Mouse (Mus musculus): Measurements from ENCODE around the gene Sftpa1. TPM values are rescaled to one million over a fixed set of nuclear protein-coding genes. Genes with fewer than 3 reads are reported as not detected.

Sftpa1 gene
- polyA plus RNA-seq, 1 experiment from 2014 or later: not detected

- WGBS: 74% methylated on average over 6 of the region's 6 CpGs
- H3K36me3 ChIP-seq (ENCODE audit: control insufficient read depth, insufficient read depth, low read length): no peaks in the 10 kb centered on the region
- H3K4me3 ChIP-seq (ENCODE audit: low read depth, low read length): no peak overlapping the region
- no peak overlapping the region for H3K9ac ChIP-seq (ENCODE audit: low read length)
- H3K27me3 ChIP-seq (ENCODE audit: control insufficient read depth, insufficient read depth, low read length): no peaks in the 10 kb centered on the region
- DNase-seq (ENCODE audit: low spot score): no peak
- no peak overlapping the region for H3K4me2 ChIP-seq (ENCODE audit: low read depth, severe bottlenecking)
- ATAC-seq (ENCODE audit: insufficient number of reproducible peaks, low FRiP score, low TSS enrichment, low read depth): no peak
- H3K4me1 ChIP-seq (ENCODE audit: control insufficient read depth, insufficient read depth, low read length): no peaks in the 10 kb centered on the region
- H3K27ac ChIP-seq (replicated peaks; ENCODE audit: low read depth, low read length): no peak overlapping the region
- H3K9me3 ChIP-seq (ENCODE audit: control insufficient read depth, low read length): no peaks in the 10 kb centered on the region
These were observed 14.5 kb downstream of the Sftpa1 start for GRCm38 (mm10) chr14:41146035-41146434.

GRCm38 (mm10) chr14:41146922-41147321 is 15.3 kb downstream of the Sftpa1 start:
- H3K4me1 ChIP-seq (ENCODE audit: control insufficient read depth, insufficient read depth, low read length): no peaks in the 10 kb centered on the region
- no peak overlapping the region for H3K9ac ChIP-seq (ENCODE audit: low read length)
- no peak for DNase-seq (ENCODE audit: low spot score)
- no peak overlapping the region for H3K27ac ChIP-seq (replicated peaks; ENCODE audit: low read depth, low read length)
- ATAC-seq (ENCODE audit: insufficient number of reproducible peaks, low FRiP score, low TSS enrichment, low read depth): no peak
- H3K27me3 ChIP-seq (ENCODE audit: control insufficient read depth, insufficient read depth, low read length): no peaks in the 10 kb centered on the region
- H3K4me3 ChIP-seq (ENCODE audit: low read depth, low read length): no peak overlapping the region
- no peak overlapping the region for H3K4me2 ChIP-seq (ENCODE audit: low read depth, severe bottlenecking)
- H3K36me3 ChIP-seq (ENCODE audit: control insufficient read depth, insufficient read depth, low read length): no peaks in the 10 kb centered on the region
- no peaks in the 10 kb centered on the region for H3K9me3 ChIP-seq (ENCODE audit: control insufficient read depth, low read length)
- WGBS: 93% methylated on average over 3 of the region's 3 CpGs

GRCm38 (mm10) chr14:41147356-41147755 is 15.8 kb downstream of the Sftpa1 start:
- no peaks in the 10 kb centered on the region for H3K9me3 ChIP-seq (ENCODE audit: control insufficient read depth, low read length)
- H3K9ac ChIP-seq (ENCODE audit: low read length): no peak overlapping the region
- H3K27me3 ChIP-seq (ENCODE audit: control insufficient read depth, insufficient read depth, low read length): no peaks in the 10 kb centered on the region
- no peak overlapping the region for H3K4me2 ChIP-seq (ENCODE audit: low read depth, severe bottlenecking)
- no peaks in the 10 kb centered on the region for H3K4me1 ChIP-seq (ENCODE audit: control insufficient read depth, insufficient read depth, low read length)
- H3K36me3 ChIP-seq (ENCODE audit: control insufficient read depth, insufficient read depth, low read length): no peaks in the 10 kb centered on the region
- WGBS: 90% methylated on average over 2 of the region's 2 CpGs
- no peak overlapping the region for H3K27ac ChIP-seq (replicated peaks; ENCODE audit: low read depth, low read length)
- no peak for ATAC-seq (ENCODE audit: insufficient number of reproducible peaks, low FRiP score, low TSS enrichment, low read depth)
- no peak for DNase-seq (ENCODE audit: low spot score)
- no peak overlapping the region for H3K4me3 ChIP-seq (ENCODE audit: low read depth, low read length)

- WGBS: 87% methylated on average over 7 of the region's 7 CpGs
- H3K4me3 ChIP-seq (ENCODE audit: low read depth, low read length): no peak within 1 kb of the TSS
- H3K36me3 ChIP-seq (ENCODE audit: control insufficient read depth, insufficient read depth, low read length): no peaks in the 10 kb centered on the region
- H3K27me3 ChIP-seq (ENCODE audit: control insufficient read depth, insufficient read depth, low read length): no peaks in the 10 kb centered on the region
- no peak within 1 kb of the TSS for H3K9ac ChIP-seq (ENCODE audit: low read length)
- H3K27ac ChIP-seq (replicated peaks; ENCODE audit: low read depth, low read length): no peak within 1 kb of the TSS
- no peak for DNase-seq (ENCODE audit: low spot score)
- no peaks in the 10 kb centered on the region for H3K4me1 ChIP-seq (ENCODE audit: control insufficient read depth, insufficient read depth, low read length)
- H3K4me2 ChIP-seq (ENCODE audit: low read depth, severe bottlenecking): no peak within 1 kb of the TSS
- no peaks in the 10 kb centered on the region for H3K9me3 ChIP-seq (ENCODE audit: control insufficient read depth, low read length)
- no peak for ATAC-seq (ENCODE audit: insufficient number of reproducible peaks, low FRiP score, low TSS enrichment, low read depth)
These were observed 19.8 kb downstream of the Sftpa1 start, which contains the start of gene Mbl1 for GRCm38 (mm10) chr14:41151220-41151898. Gene Mbl1 (plus strand): TSS chr14:41151458.

- Histone ChIP-seq H3K27ac (replicated peaks; ENCODE audit: low read depth, low read length) (no peak overlapping the region), H3K9me3 (ENCODE audit: control insufficient read depth, low read length) (no peaks in the 10 kb centered on the region), H3K9ac (ENCODE audit: low read length) (no peak overlapping the region), H3K4me3 (ENCODE audit: low read depth, low read length) (no peak overlapping the region), H3K36me3 (ENCODE audit: control insufficient read depth, insufficient read depth, low read length) (no peaks in the 10 kb centered on the region), H3K27me3 (ENCODE audit: control insufficient read depth, insufficient read depth, low read length) (no peaks in the 10 kb centered on the region), H3K4me1 (ENCODE audit: control insufficient read depth, insufficient read depth, low read length) (no peaks in the 10 kb centered on the region), H3K4me2 (ENCODE audit: low read depth, severe bottlenecking) (no peak overlapping the region)
- ATAC-seq (ENCODE audit: insufficient number of reproducible peaks, low FRiP score, low TSS enrichment, low read depth) (no peak), DNase-seq (ENCODE audit: low spot score) (no peak)
- 88% methylated on average over 4 of the region's 4 CpGs for WGBS
These were observed 28.5 kb downstream of the Sftpa1 start for GRCm38 (mm10) chr14:41160076-41160475.

- 50% methylated on average over 1 of the region's 1 CpGs for WGBS
- H3K9ac ChIP-seq (ENCODE audit: low read length): no peak overlapping the region
- H3K4me2 ChIP-seq (ENCODE audit: low read depth, severe bottlenecking): no peak overlapping the region
- H3K4me3 ChIP-seq (ENCODE audit: low read depth, low read length): no peak overlapping the region
- H3K9me3 ChIP-seq (ENCODE audit: control insufficient read depth, low read length): no peaks in the 10 kb centered on the region
- H3K36me3 ChIP-seq (ENCODE audit: control insufficient read depth, insufficient read depth, low read length): no peaks in the 10 kb centered on the region
- no peak for ATAC-seq (ENCODE audit: insufficient number of reproducible peaks, low FRiP score, low TSS enrichment, low read depth)
- H3K4me1 ChIP-seq (ENCODE audit: control insufficient read depth, insufficient read depth, low read length): no peaks in the 10 kb centered on the region
- no peaks in the 10 kb centered on the region for H3K27me3 ChIP-seq (ENCODE audit: control insufficient read depth, insufficient read depth, low read length)
- no peak overlapping the region for H3K27ac ChIP-seq (replicated peaks; ENCODE audit: low read depth, low read length)
- DNase-seq (ENCODE audit: low spot score): no peak
These were observed 29.2 kb downstream of the Sftpa1 start for GRCm38 (mm10) chr14:41160743-41161142.

GRCm38 (mm10) chr14:41162663-41163062 is 31.1 kb downstream of the Sftpa1 start:
- no peak overlapping the region for H3K4me2 ChIP-seq (ENCODE audit: low read depth, severe bottlenecking)
- no peaks in the 10 kb centered on the region for H3K27me3 ChIP-seq (ENCODE audit: control insufficient read depth, insufficient read depth, low read length)
- H3K9me3 ChIP-seq (ENCODE audit: control insufficient read depth, low read length): no peaks in the 10 kb centered on the region
- no peak overlapping the region for H3K4me3 ChIP-seq (ENCODE audit: low read depth, low read length)
- H3K4me1 ChIP-seq (ENCODE audit: control insufficient read depth, insufficient read depth, low read length): no peaks in the 10 kb centered on the region
- DNase-seq (ENCODE audit: low spot score) (peak; percentile 57), ATAC-seq (ENCODE audit: insufficient number of reproducible peaks, low FRiP score, low TSS enrichment, low read depth) (no peak)
- 21% methylated on average over 2 of the region's 2 CpGs for WGBS
- H3K27ac ChIP-seq (replicated peaks; ENCODE audit: low read depth, low read length): no peak overlapping the region
- H3K36me3 ChIP-seq (ENCODE audit: control insufficient read depth, insufficient read depth, low read length): no peaks in the 10 kb centered on the region
- H3K9ac ChIP-seq (ENCODE audit: low read length): no peak overlapping the region

GRCm38 (mm10) chr14:41167278-41167677 is 35.7 kb downstream of the Sftpa1 start:
- no peak overlapping the region for H3K27ac ChIP-seq (replicated peaks; ENCODE audit: low read depth, low read length)
- no peaks in the 10 kb centered on the region for H3K9me3 ChIP-seq (ENCODE audit: control insufficient read depth, low read length)
- H3K4me1 ChIP-seq (ENCODE audit: control insufficient read depth, insufficient read depth, low read length): no peaks in the 10 kb centered on the region
- DNase-seq (ENCODE audit: low spot score) (no peak), ATAC-seq (ENCODE audit: insufficient number of reproducible peaks, low FRiP score, low TSS enrichment, low read depth) (no peak)
- WGBS: 64% methylated on average over 5 of the region's 5 CpGs
- no peak overlapping the region for H3K9ac ChIP-seq (ENCODE audit: low read length)
- H3K4me2 ChIP-seq (ENCODE audit: low read depth, severe bottlenecking): no peak overlapping the region
- H3K36me3 ChIP-seq (ENCODE audit: control insufficient read depth, insufficient read depth, low read length): no peaks in the 10 kb centered on the region
- H3K27me3 ChIP-seq (ENCODE audit: control insufficient read depth, insufficient read depth, low read length): no peaks in the 10 kb centered on the region
- H3K4me3 ChIP-seq (ENCODE audit: low read depth, low read length): no peak overlapping the region

GRCm38 (mm10) chr14:41168567-41168966 is 37.0 kb downstream of the Sftpa1 start:
- Histone ChIP-seq H3K4me1 (ENCODE audit: control insufficient read depth, insufficient read depth, low read length) (no peaks in the 10 kb centered on the region), H3K9ac (ENCODE audit: low read length) (no peak overlapping the region), H3K9me3 (ENCODE audit: control insufficient read depth, low read length) (no peaks in the 10 kb centered on the region), H3K27me3 (ENCODE audit: control insufficient read depth, insufficient read depth, low read length) (no peaks in the 10 kb centered on the region), H3K27ac (replicated peaks; ENCODE audit: low read depth, low read length) (no peak overlapping the region), H3K4me3 (ENCODE audit: low read depth, low read length) (no peak overlapping the region), H3K4me2 (ENCODE audit: low read depth, severe bottlenecking) (no peak overlapping the region), H3K36me3 (ENCODE audit: control insufficient read depth, insufficient read depth, low read length) (no peaks in the 10 kb centered on the region)
- WGBS: 91% methylated on average over 1 of the region's 1 CpGs
- no peak for ATAC-seq (ENCODE audit: insufficient number of reproducible peaks, low FRiP score, low TSS enrichment, low read depth)
- no peak for DNase-seq (ENCODE audit: low spot score)
